Mouse (Mus musculus) small intestine, adult 2 months (tissue): ENCODE measurements around the gene Rem2.

Experiments used
- CTCF ChIP-seq: fragments of 200-500 bp; IDR thresholded peaks from 2 replicates; pipeline ENCODE4 v1.5.1; 2012; ENCODE audit warnings: low read depth, mild to moderate bottlenecking, control low read depth, inconsistent platforms, low read length, moderate library complexity, mixed read lengths; ENCODE audit not compliant: insufficient replicate concordance, insufficient read length; ENCODE audit errors: extremely low read depth
- POLR2A ChIP-seq: fragments of 200-500 bp; IDR thresholded peaks from 2 replicates; pipeline ENCODE4 v1.6.1; 2012; ENCODE audit warnings: low read depth, mild to moderate bottlenecking, control low read depth, inconsistent platforms, low read length, moderate library complexity

DNA sequence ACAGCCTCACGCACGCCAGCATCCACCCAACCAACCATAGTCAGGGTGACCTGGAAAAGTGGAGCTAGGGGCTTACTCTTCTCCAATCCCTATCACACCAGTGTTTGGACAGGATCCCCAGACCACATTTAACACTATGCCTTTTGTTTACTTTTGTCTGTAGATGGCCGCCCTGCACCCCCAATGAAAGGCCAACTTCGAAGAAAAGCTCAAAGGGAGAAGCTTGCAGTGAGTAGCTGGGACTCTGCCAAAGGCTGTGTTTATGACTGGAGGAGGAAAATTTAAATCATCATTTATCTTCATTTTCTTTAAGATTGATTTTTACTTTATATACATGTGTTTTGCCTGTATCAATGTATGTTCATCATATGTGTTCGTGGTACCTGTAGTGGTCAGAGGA, 47.5 kb upstream of the Rem2 start:
- TF ChIP-seq CTCF (no peak), POLR2A (no peak)
